ENCODE assay signal across 9 mouse cellular contexts in the genomic region with DNA sequence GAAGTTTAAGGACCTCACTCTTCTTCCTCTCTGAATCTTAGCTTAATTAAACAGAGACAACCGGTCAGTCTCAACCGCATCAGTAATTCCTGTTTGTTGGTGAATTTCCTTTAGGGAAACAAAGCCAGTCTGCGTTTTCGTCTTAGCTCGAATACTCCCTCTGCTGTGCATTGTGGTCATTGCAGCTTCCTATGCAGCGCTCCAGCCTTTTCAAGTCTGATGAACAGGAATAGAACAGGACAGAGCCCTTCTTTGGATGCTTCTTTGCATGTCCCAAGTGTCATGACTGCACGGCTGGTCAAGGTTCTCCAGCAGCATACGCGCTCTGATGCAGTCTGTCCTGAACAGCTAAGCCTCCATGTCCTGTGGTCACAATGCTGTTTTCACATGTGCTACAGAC. TPM values are rescaled to one million over a fixed set of nuclear protein-coding genes. Genes with fewer than 3 reads are reported as not detected.
DNase-seq lines count a peak whose midpoint lies in the region; ATAC-seq and TF ChIP-seq lines count a peak whose summit lies in the region.
"Had no signal": no experiment of that assay in that cellular context is flagged by ENCODE, and none has a peak within 500 bp of the region (broad histone marks: within the 10 kb centered on the region; RNA-seq: fewer than 3 reads in every experiment).

No protein-coding gene starts in this region.

- TF ChIP-seq POLR2A in bone marrow macrophage, adult 2 months (IDR thresholded peaks at IDR 0.05; ENCODE audit: borderline replicate concordance, low read depth, low read length) = no peak

- H3K4me2 ChIP-seq in limb, embryonic 11.5 days (ENCODE audit: low read depth, severe bottlenecking) = no peak overlapping the region
- H3K4me2 ChIP-seq in neural tube, embryonic 13.5 days = no peak overlapping the region
- H3K4me2 ChIP-seq: hindbrain, embryonic 15.5 days had no signal

- no peaks in the 10 kb centered on the region for H3K9me3 ChIP-seq in limb, embryonic 11.5 days (ENCODE audit: control insufficient read depth, low read length)
- H3K9me3 ChIP-seq in neural tube, embryonic 13.5 days = no peaks in the 10 kb centered on the region
- H3K9me3 ChIP-seq: hindbrain, embryonic 15.5 days had no signal

- no peak overlapping the region for H3K27ac ChIP-seq in bone marrow macrophage, adult 2 months (ENCODE audit: insufficient read depth, low read depth, low read length)
- no peak overlapping the region for H3K27ac ChIP-seq in limb, embryonic 11.5 days (replicated peaks; ENCODE audit: low read depth, low read length)
- peak overlapping the region; percentile 33; the same call in 1 of the 2 replicates for H3K27ac ChIP-seq in neural tube, embryonic 13.5 days (replicated peaks)
- H3K27ac ChIP-seq: hindbrain, embryonic 15.5 days had no signal

- no peak overlapping the region for H3K9ac ChIP-seq in limb, embryonic 11.5 days (ENCODE audit: low read length)
- no peak overlapping the region for H3K9ac ChIP-seq in neural tube, embryonic 13.5 days
- H3K9ac ChIP-seq: hindbrain, embryonic 15.5 days had no signal

- H3K4me1 ChIP-seq in bone marrow macrophage, adult 2 months (ENCODE audit: control insufficient read depth, insufficient read depth, low read length) = peaks cover 11% of the 10 kb centered on the region
- peaks cover 12% of the 10 kb centered on the region; the same call in 1 of the 2 replicates for H3K4me1 ChIP-seq in limb, embryonic 11.5 days (ENCODE audit: control insufficient read depth, insufficient read depth, low read length)
- H3K4me1 ChIP-seq in neural tube, embryonic 13.5 days (replicated peaks) = peaks cover 19% of the 10 kb centered on the region

- peak; percentile 58; the same call in 1 of the 2 replicates for TF ChIP-seq CTCF in bone marrow macrophage, adult 2 months (IDR thresholded peaks at IDR 0.05; ENCODE audit: low read depth, low read length)

- peaks cover 2% of the 10 kb centered on the region; the same call in 1 of the 2 replicates for H3K27me3 ChIP-seq in limb, embryonic 11.5 days (ENCODE audit: control insufficient read depth, insufficient read depth, low read length)
- H3K27me3 ChIP-seq in neural tube, embryonic 13.5 days = no peaks in the 10 kb centered on the region
- H3K27me3 ChIP-seq: hindbrain, embryonic 15.5 days had no signal

- WGBS in limb, embryonic 11.5 days = 22% methylated on average over 9 of the region's 9 CpGs
- 23% methylated on average over 9 of the region's 9 CpGs for WGBS in neural tube, embryonic 13.5 days

- DNase-seq in 416B (ENCODE audit: low read depth) = peak; percentile 68
- DNase-seq in CD4-positive helper T cell, adult 2 months (ENCODE audit: low read depth, low spot score) = peak; percentile 53
- peak; percentile 84 for DNase-seq in heart, postnatal 4 days
- peak; percentile 84 for DNase-seq in limb, embryonic 11.5 days (ENCODE audit: low spot score)

- peaks cover 12% of the 10 kb centered on the region; the same call in 1 of the 2 replicates for H3K36me3 ChIP-seq in limb, embryonic 11.5 days (ENCODE audit: control insufficient read depth, insufficient read depth, low read length)
- peaks cover 61% of the 10 kb centered on the region for H3K36me3 ChIP-seq in neural tube, embryonic 13.5 days

- ATAC-seq in erythroblast, adult 5-6 weeks (replicated peaks; ENCODE audit: low FRiP score, poor library complexity, severe bottlenecking) = 0 out of 2 replicates have a peak, but pooled peaks have one; percentile 54
- ATAC-seq in limb, embryonic 11.5 days (ENCODE audit: insufficient number of reproducible peaks, low FRiP score, low TSS enrichment, low read depth) = no peak
- ATAC-seq in neural tube, embryonic 13.5 days (ENCODE audit: low read depth) = no peak
- ATAC-seq in inflammation-experienced regulatory T-cells, adult 6 months = no peak

- H3K4me3 ChIP-seq in bone marrow macrophage, adult 2 months (ENCODE audit: insufficient read depth, low read length) = no peak overlapping the region
- H3K4me3 ChIP-seq in limb, embryonic 11.5 days (ENCODE audit: low read depth, low read length) = no peak overlapping the region
- H3K4me3 ChIP-seq in neural tube, embryonic 13.5 days = no peak overlapping the region
- H3K4me3 ChIP-seq: hindbrain, embryonic 15.5 days had no signal

RNA-seq across cellular contexts. Expression of a gene that starts 11.6 kb away (rescaled TPM):
- 220 TPM in 2 replicates for polyA plus RNA-seq in bone marrow macrophage, adult 2 months (2012; ENCODE audit: insufficient read depth, insufficient read length, missing spikeins)
- 24.2 and 44.9 TPM in 2 replicates for total RNA-seq in erythroblast, adult 5-6 weeks (2015; ENCODE audit: low replicate concordance)
- 9.1 and 10.8 TPM in 2 replicates for total RNA-seq in erythroblast, adult 5-6 weeks (2017; ENCODE audit: low replicate concordance)
- total RNA-seq in heart, postnatal 4 days (2021) = 100 to 1,000 TPM; 156 to 160 TPM
- polyA plus RNA-seq in limb, embryonic 11.5 days (2014; fragmentation: Nextera tagmentation; extraction: Ambion mirVana) = 404 and 441 TPM in 2 replicates
- polyA plus RNA-seq in neural tube, embryonic 13.5 days (2015; fragmentation: Nextera tagmentation; extraction: Ambion mirVana) = 310 and 314 TPM in 2 replicates
- polyA plus RNA-seq in inflammation-experienced regulatory T-cells, adult 6 months (2017; shearing (Covaris generic)) = 100 to 1,000 TPM; 299 to 411 (median 338) TPM

RNA-seq across cellular contexts. Expression of a gene that starts 12.2 kb away (rescaled TPM):
- polyA plus RNA-seq in bone marrow macrophage, adult 2 months (2012; ENCODE audit: insufficient read depth, insufficient read length, missing spikeins) = 3.1 and 8.4 TPM in 2 replicates
- total RNA-seq in erythroblast, adult 5-6 weeks (2015; ENCODE audit: low replicate concordance) = not detected in 2 replicates
- total RNA-seq in erythroblast, adult 5-6 weeks (2017; ENCODE audit: low replicate concordance) = not detected in 2 replicates
- 1 to 10 TPM; 5.2 to 6.0 TPM for total RNA-seq in heart, postnatal 4 days (2021)
- polyA plus RNA-seq in limb, embryonic 11.5 days (2014; fragmentation: Nextera tagmentation; extraction: Ambion mirVana) = 3.9 and 4.2 TPM in 2 replicates
- 34.2 and 36.3 TPM in 2 replicates for polyA plus RNA-seq in neural tube, embryonic 13.5 days (2015; fragmentation: Nextera tagmentation; extraction: Ambion mirVana)
- polyA plus RNA-seq in inflammation-experienced regulatory T-cells, adult 6 months (2017; shearing (Covaris generic)) = not detected

RNA-seq across cellular contexts. Expression of a gene that starts 17.7 kb away (rescaled TPM):
- 0.58 and 0.97 TPM in 2 replicates for polyA plus RNA-seq in bone marrow macrophage, adult 2 months (2012; ENCODE audit: insufficient read depth, insufficient read length, missing spikeins)
- total RNA-seq in erythroblast, adult 5-6 weeks (2015; ENCODE audit: low replicate concordance) = not detected in 2 replicates
- total RNA-seq in erythroblast, adult 5-6 weeks (2017; ENCODE audit: low replicate concordance) = not detected in 2 replicates
- 1 to 10 TPM in 1 of 2 experiments, under 1 TPM in 1; 0.98 to 1.1 TPM for total RNA-seq in heart, postnatal 4 days (2021)
- polyA plus RNA-seq in limb, embryonic 11.5 days (2014; fragmentation: Nextera tagmentation; extraction: Ambion mirVana) = 0.95 and 1.3 TPM in 2 replicates
- 0.38 and 0.83 TPM in 2 replicates for polyA plus RNA-seq in neural tube, embryonic 13.5 days (2015; fragmentation: Nextera tagmentation; extraction: Ambion mirVana)
- not detected for polyA plus RNA-seq in inflammation-experienced regulatory T-cells, adult 6 months (2017; shearing (Covaris generic))

RNA-seq across cellular contexts. Expression of a gene that starts 18.0 kb away (rescaled TPM):
- polyA plus RNA-seq in bone marrow macrophage, adult 2 months (2012; ENCODE audit: insufficient read depth, insufficient read length, missing spikeins) = 2.9 and 3.2 TPM in 2 replicates
- not detected in 2 replicates for total RNA-seq in erythroblast, adult 5-6 weeks (2015; ENCODE audit: low replicate concordance)
- not detected in 2 replicates for total RNA-seq in erythroblast, adult 5-6 weeks (2017; ENCODE audit: low replicate concordance)
- total RNA-seq in heart, postnatal 4 days (2021) = 1 to 10 TPM; 1.8 to 2.1 TPM
- polyA plus RNA-seq in limb, embryonic 11.5 days (2014; fragmentation: Nextera tagmentation; extraction: Ambion mirVana) = 1.8 and 2.6 TPM in 2 replicates
- 0.95 and 1.4 TPM in 2 replicates for polyA plus RNA-seq in neural tube, embryonic 13.5 days (2015; fragmentation: Nextera tagmentation; extraction: Ambion mirVana)
- not detected for polyA plus RNA-seq in inflammation-experienced regulatory T-cells, adult 6 months (2017; shearing (Covaris generic))

RNA-seq across cellular contexts. Expression of a gene that starts 46.1 kb away (rescaled TPM):
- 7.3 and 8.6 TPM in 2 replicates for polyA plus RNA-seq in bone marrow macrophage, adult 2 months (2012; ENCODE audit: insufficient read depth, insufficient read length, missing spikeins)
- 7.3 and 36.5 TPM in 2 replicates for total RNA-seq in erythroblast, adult 5-6 weeks (2015; ENCODE audit: low replicate concordance)
- 14.8 and 27.6 TPM in 2 replicates for total RNA-seq in erythroblast, adult 5-6 weeks (2017; ENCODE audit: low replicate concordance)
- 1 to 10 TPM; 7.3 to 9.7 TPM for total RNA-seq in heart, postnatal 4 days (2021)
- 4.7 and 6.7 TPM in 2 replicates for polyA plus RNA-seq in limb, embryonic 11.5 days (2014; fragmentation: Nextera tagmentation; extraction: Ambion mirVana)
- 8.2 and 10.6 TPM in 2 replicates for polyA plus RNA-seq in neural tube, embryonic 13.5 days (2015; fragmentation: Nextera tagmentation; extraction: Ambion mirVana)
- under 1 TPM; 0.58 to 0.97 (median 0.70) TPM for polyA plus RNA-seq in inflammation-experienced regulatory T-cells, adult 6 months (2017; shearing (Covaris generic))
